Mouse (Mus musculus) layer of hippocampus, adult 2 months (tissue): Measurements from ENCODE around the gene Serpinb6d. TPM values are rescaled to one million over a fixed set of nuclear protein-coding genes. Genes with fewer than 3 reads are reported as not detected.

Experiments used
- DNase-seq, 2 experiments: peaks; one replicate each; pipeline ENCODE4 v3.0.0; 2022; ENCODE audit warnings: low spot score in 2 of 2
- H3K27ac ChIP-seq: fragments of 200-600 bp; 2 replicates; pipeline ENCODE4 v1.8.1; 2022
- H3K4me3 ChIP-seq: fragments of 200-600 bp; 2 replicates; pipeline ENCODE4 v1.8.1; 2022; ENCODE audit warnings: mild to moderate bottlenecking
- CTCF ChIP-seq: fragments of 200-600 bp; conservative IDR thresholded peaks from 2 replicates; pipeline ENCODE4 v1.8.1; 2022; ENCODE audit warnings: antibody characterized with exemption, mild to moderate bottlenecking, moderate library complexity
- long read RNA-seq, 2 experiments: library from polyadenylated mRNA; stranded (forward); transcript quantifications; one replicate each; pipeline ENCODE4 v2.0.0; 2021; ENCODE audit warnings: borderline mapping rate in 2 of 2
- total RNA-seq, 2 experiments: library from RNA; stranded (reverse); gene quantifications; 2 replicates each; pipeline ENCODE4 v1.2.3; 2021

Serpinb6d gene
- not detected for total RNA-seq
- long read RNA-seq, experiment 1, result 0 reads
- long read RNA-seq, experiment 2, result 0 reads

DNA sequence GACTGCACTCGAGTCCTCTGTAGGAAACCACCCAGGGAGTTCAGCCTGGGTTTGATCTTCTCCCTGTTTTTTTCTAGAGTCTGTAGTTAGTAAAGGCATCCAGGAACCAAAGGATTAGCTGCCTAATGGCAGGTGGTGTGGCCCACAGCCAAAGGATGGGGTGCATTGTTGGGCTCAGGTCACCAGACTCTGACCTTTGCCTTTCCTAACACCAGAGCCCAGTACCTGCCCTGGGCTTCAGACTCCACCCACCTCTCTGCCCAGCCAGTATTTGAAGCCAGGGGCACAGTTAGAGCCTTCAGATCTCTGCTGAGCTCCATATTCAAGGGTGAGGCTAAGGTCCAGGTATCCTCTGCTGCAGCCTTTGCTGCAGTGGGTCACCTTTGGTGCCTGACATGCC, at the start of gene Serpinb6d:
TSS of gene Serpinb6d (plus strand) at position 301 of the 400 bp plus-strand sequence.
- Histone ChIP-seq H3K27ac (no peak within 1 kb of the TSS), H3K4me3 (no peak within 1 kb of the TSS)
- no peak for DNase-seq
- TF ChIP-seq CTCF, result no peak

DNA sequence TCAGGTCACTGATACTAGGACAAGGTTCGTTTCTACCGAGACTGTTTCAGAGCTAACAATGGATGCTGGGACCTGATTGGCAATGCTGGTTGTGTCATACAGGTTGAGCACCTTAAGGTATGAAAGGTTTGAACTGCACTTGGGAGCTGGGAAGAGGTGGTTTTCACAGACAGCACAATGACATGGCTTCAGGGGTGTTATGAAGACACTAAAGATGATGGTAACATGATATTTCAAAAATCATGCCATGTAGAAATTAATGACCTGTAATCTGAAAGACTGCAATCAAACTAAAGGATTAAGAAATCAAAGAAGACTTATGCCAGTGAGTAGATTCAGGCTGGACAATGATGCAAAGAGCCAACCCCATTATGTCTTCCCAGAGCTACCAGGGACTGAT, 38.3 kb upstream of the Serpinb6d start:
- Histone ChIP-seq H3K27ac (no peak overlapping the region), H3K4me3 (no peak overlapping the region)
- no peak for DNase-seq
- no peak for TF ChIP-seq CTCF

DNA sequence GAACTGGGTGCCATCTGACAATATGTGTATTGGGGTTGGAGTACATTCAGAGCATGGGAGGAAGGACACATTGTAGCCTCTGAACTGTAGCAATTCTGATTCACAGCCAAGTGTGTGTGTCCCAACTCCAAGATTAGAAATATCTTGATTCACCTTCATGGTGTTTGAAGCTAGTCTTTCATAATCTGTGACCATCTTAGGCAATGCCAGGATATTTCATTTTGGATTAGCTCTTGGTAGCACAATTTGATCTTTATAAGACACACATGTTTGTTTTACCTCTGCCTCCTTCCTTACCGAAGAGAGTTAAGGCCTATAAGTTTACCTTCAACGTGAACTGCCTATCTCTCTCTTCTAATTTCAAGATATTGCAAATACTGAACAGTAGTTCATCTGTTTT, 18.7 kb upstream of the Serpinb6d start:
- no peak overlapping the region for H3K4me3 ChIP-seq
- DNase-seq, result no peak
- TF ChIP-seq CTCF, result no peak
- no peak overlapping the region for H3K27ac ChIP-seq

DNA sequence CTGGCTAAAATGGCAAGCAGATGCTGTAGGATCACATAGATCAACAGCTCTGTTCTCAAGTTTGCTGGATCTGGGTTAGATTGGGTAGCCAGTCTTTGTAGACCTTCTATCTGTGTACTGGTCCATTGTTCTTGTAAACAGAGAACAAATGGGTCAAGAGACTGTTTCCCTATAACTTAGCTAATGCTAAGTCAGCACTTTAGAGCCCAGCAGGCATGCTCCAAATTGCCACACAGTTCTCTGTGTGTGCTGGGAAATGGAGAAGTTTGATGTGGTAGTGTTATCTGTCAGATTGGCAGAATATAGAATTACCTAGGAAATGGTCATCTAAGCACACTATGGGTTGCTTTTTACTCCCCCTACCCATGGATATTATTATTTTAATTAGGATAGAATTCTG, 1.3 kb downstream of the Serpinb6d start:
- DNase-seq, result no peak
- no peak for TF ChIP-seq CTCF
- Histone ChIP-seq H3K4me3 (no peak overlapping the region), H3K27ac (no peak overlapping the region)

DNA sequence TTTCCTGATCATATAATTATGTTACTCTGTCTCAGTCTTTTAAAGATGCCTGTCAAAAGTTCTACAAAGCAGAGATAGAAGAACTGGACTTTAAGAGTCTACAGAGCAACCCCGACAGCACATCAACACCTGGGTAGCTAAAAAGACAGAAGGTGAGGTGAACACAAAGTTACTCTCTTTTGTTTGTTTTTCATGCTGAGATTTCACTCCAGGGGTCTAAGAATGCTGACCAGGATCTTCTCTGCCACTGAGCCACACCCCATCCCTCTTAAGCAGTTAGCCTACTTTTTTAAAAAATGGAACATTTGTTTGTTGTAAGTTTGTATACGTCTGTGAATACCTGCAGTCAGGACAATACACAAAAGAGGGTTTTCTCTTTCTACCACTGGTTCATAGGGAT, 59.1 kb downstream of the Serpinb6d start:
- H3K4me3 ChIP-seq, result no peak overlapping the region
- DNase-seq, result no peak
- no peak for TF ChIP-seq CTCF

More for the DNA sequence above, 59.1 kb downstream of the Serpinb6d start:
- no peak overlapping the region for H3K27ac ChIP-seq

Other genes starting within 250 kb of the Serpinb6d start
- gene Serpinb9g, start 176.6 kb upstream of the Serpinb6d start, total RNA-seq, result not detected
- gene Serpinb6e, start 182.0 kb downstream of the Serpinb6d start, total RNA-seq, result not detected
- under 1 TPM; 0.59 to 0.97 TPM for gene Serpinb6c, start 244.3 kb downstream of the Serpinb6d start, total RNA-seq